Mouse (Mus musculus) embryonic stem cell, embryonic (primary cell): ENCODE data around the gene Scn3a.

Experiments
- CTCF ChIA-PET, 4 experiments: fragments of 300-600 bp in 2 of 4; fragments of 350-600 bp in 2 of 4; sonication (Branson Sonifier 250); formaldehyde crosslinking; loops; one replicate each; lab custom pipeline; 2022; ENCODE audit warnings: inconsistent platforms in 2 of 4; lab: Charles Lee
- POLR2A ChIA-PET, 4 experiments: fragments of 300-600 bp in 2 of 4; fragments of 350-600 bp in 2 of 4; sonication (Branson Sonifier 250); formaldehyde crosslinking; loops; one replicate each; lab custom pipeline; 2022; ENCODE audit warnings: antibody characterized with exemption in 4 of 4, inconsistent platforms in 1 of 4; lab: Charles Lee

Gene Scn3a

GRCm38 (mm10) chr2:65441110-65441509, 126.3 kb downstream of the Scn3a start:
- CTCF ChIA-PET, result interaction anchor here in 1 of 4 experiments (1.2 kb wide), 1 partner anchor 27 kb away, joined by 3 read pairs; no protein-coding TSS in a partner anchor
- POLR2A ChIA-PET, result interaction anchor here in 2 of 4 experiments (0.9 to 3.8 kb wide), 3 partner anchors 12 to 26 kb away, joined by 3 to 11 read pairs (median 3); no protein-coding TSS in a partner anchor

- ChIA-PET CTCF (interaction anchor here in 1 of 4 experiments (0.7 kb wide), 1 partner anchor 41 kb away, joined by 3 read pairs; no protein-coding TSS in a partner anchor), POLR2A (interaction anchor here (0.6 to 2.5 kb wide), 11 partner anchors 10 to 389 kb away, joined by 3 to 8 read pairs (median 3); no protein-coding TSS in a partner anchor)
These were observed 130.5 kb downstream of the Scn3a start for GRCm38 (mm10) chr2:65436917-65437316.

GRCm38 (mm10) chr2:65423501-65423900, 143.9 kb downstream of the Scn3a start:
- POLR2A ChIA-PET, result interaction anchor here in 1 of 4 experiments (1.0 to 1.5 kb wide), 3 partner anchors 9 to 12 kb away, joined by 3 to 7 read pairs (median 4); no protein-coding TSS in a partner anchor

GRCm38 (mm10) chr2:65421259-65422255, 145.9 kb downstream of the Scn3a start:
- ChIA-PET POLR2A (interaction anchor here in 3 of 4 experiments (0.6 to 1.9 kb wide), 7 partner anchors 13 to 27 kb away, joined by 3 to 5 read pairs (median 3); no protein-coding TSS in a partner anchor), CTCF (interaction anchor here in 1 of 4 experiments (0.6 kb wide), 1 partner anchor 43 kb away, joined by 3 read pairs; no protein-coding TSS in a partner anchor)

More at GRCm38 (mm10) chr2:65423501-65423900, 143.9 kb downstream of the Scn3a start:
- CTCF ChIA-PET, result interaction anchor here in 2 of 4 experiments (0.5 to 0.7 kb wide), 2 partner anchors 10 to 128 kb away, joined by 3 to 6 read pairs; no protein-coding TSS in a partner anchor

- POLR2A ChIA-PET, result interaction anchor here in 3 of 4 experiments (0.5 to 1.3 kb wide), 6 partner anchors 11 to 535 kb away, joined by 3 to 6 read pairs (median 4); no protein-coding TSS in a partner anchor
- CTCF ChIA-PET, result interaction anchor here in 2 of 4 experiments (0.6 to 1.2 kb wide), 2 partner anchors 22 to 234 kb away, joined by 3 read pairs; no protein-coding TSS in a partner anchor
These were observed 148.8 kb downstream of the Scn3a start for GRCm38 (mm10) chr2:65418608-65419007.

- ChIA-PET POLR2A (interaction anchor here in 1 of 4 experiments (0.6 kb wide), 1 partner anchor 388 kb away, joined by 3 read pairs; no protein-coding TSS in a partner anchor), CTCF (no interaction called here)
These were observed 150.9 kb downstream of the Scn3a start for GRCm38 (mm10) chr2:65416535-65416934.

- POLR2A ChIA-PET, result interaction anchor here (0.7 to 2.0 kb wide), 9 partner anchors 10 to 149 kb away, joined by 3 to 9 read pairs (median 3); no protein-coding TSS in a partner anchor
- CTCF ChIA-PET, result interaction anchor here in 3 of 4 experiments (0.7 to 3.1 kb wide), 6 partner anchors 14 to 151 kb away, joined by 3 to 20 read pairs (median 4); partner anchors contain the start of gene Scn3a (in 1 of the 3)
These were observed 152.1 kb downstream of the Scn3a start for GRCm38 (mm10) chr2:65415294-65415693.

GRCm38 (mm10) chr2:65414806-65415281, 152.6 kb downstream of the Scn3a start:
- ChIA-PET POLR2A (interaction anchor here (0.6 to 2.0 kb wide), 17 partner anchors 9 to 472 kb away, joined by 3 to 9 read pairs (median 4); no protein-coding TSS in a partner anchor), CTCF (interaction anchor here (0.6 to 3.1 kb wide), 12 partner anchors 14 to 400 kb away, joined by 3 to 20 read pairs (median 4); partner anchors contain the start of gene Scn3a (in 3 of the 4))

GRCm38 (mm10) chr2:65414237-65414636, 153.2 kb downstream of the Scn3a start:
- POLR2A ChIA-PET, result interaction anchor here (0.6 to 2.1 kb wide), 20 partner anchors 9 to 473 kb away, joined by 3 to 9 read pairs (median 4); no protein-coding TSS in a partner anchor
- CTCF ChIA-PET, result interaction anchor here (0.6 to 3.1 kb wide), 26 partner anchors 9 to 431 kb away, joined by 3 to 20 read pairs (median 3); partner anchors contain the start of genes Scn3a (in 4 of the 4) and Scn2a (in 1 of the 4)

- ChIA-PET CTCF (interaction anchor here (0.6 to 3.1 kb wide), 24 partner anchors 10 to 431 kb away, joined by 3 to 20 read pairs (median 3); partner anchors contain the start of genes Scn3a (in 4 of the 4) and Scn2a (in 1 of the 4)), POLR2A (interaction anchor here in 3 of 4 experiments (0.5 to 2.1 kb wide), 19 partner anchors 9 to 154 kb away, joined by 3 to 9 read pairs (median 4); partner anchors contain the start of gene Scn3a (in 1 of the 3))
These were observed 153.7 kb downstream of the Scn3a start for GRCm38 (mm10) chr2:65413746-65414145.
